Mouse (Mus musculus) skeletal muscle tissue, postnatal 0 days (tissue): ENCODE data around the gene Olfr1016. TPM values are rescaled to one million over a fixed set of nuclear protein-coding genes. Genes with fewer than 3 reads are reported as not detected.

Experiments
- polyA plus RNA-seq: library from polyadenylated mRNA; unstranded; fragments of >200 nt; fragmentation: Nextera tagmentation; extraction: Ambion mirVana; gene quantifications from 2 replicates; pipeline ENCODE4 v1.2.1, GENCODE M21; 2015

Gene Olfr1016
- polyA plus RNA-seq: not detected in 2 replicates

DNA sequence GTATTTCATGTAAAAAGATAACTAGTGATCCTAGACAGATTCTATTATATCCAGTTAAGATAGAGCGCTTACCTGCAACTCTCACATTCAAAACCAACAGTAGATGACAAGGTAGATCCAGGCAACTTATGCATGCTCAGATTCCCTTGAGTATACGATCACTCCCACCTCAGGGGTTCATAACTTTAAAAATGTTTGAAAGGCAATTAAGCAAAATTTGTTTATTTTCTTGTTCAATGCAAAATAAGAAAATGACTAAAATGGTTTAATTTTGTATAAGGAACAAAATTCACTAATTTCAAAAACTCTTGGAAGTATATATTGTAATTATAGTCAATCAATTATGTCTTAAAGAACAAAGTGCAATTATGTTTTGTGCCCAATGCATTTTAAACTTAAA lies at the start of gene Olfr1016:
Gene Olfr1016 (minus strand): TSS at position 101 of the 400 bp plus-strand sequence.

DNA sequence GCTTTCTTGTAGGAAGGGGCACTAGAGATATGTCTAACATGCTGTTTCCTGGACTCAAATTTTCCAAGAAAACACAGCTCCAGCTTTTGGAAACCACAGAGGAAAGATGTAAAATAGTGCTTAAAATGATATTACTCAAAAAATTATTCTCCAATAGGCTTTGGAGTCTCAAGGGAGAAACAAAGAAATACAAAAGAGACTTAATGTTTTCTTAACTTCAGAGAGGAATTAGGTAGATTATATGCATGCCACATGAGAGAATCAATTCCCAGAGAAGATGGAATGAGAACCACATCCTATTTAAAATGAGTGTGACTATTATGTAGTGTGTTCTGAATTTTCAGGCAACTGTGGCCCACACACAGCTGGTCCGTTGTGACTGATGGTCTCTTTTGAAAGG lies 44.4 kb upstream of the Olfr1016 start, which contains the start of gene Olfr1020:
Gene Olfr1020 (plus strand): TSS at position 301 of the 400 bp plus-strand sequence.

DNA sequence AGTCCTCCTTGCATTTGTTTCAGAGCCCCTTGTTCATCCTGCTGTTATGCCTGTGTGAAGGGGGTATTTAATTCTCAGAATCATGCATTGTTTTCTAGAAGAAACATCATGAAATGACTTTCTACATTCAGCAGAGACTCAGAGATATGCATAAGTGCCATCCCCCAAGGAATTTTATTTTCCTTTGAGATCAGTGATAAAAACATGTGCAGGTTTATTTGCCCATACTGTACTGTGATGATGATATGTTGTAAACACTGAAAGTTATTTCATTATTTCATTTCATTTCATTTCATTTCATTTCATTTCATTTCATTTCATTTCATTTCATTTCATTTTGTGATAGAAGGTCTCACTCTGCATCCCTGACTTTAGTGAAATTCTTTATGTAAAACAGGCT lies 43.0 kb upstream of the Olfr1016 start, which contains the start of gene Olfr1019:
Gene Olfr1019 (minus strand): TSS at position 101 of the 400 bp plus-strand sequence.

DNA sequence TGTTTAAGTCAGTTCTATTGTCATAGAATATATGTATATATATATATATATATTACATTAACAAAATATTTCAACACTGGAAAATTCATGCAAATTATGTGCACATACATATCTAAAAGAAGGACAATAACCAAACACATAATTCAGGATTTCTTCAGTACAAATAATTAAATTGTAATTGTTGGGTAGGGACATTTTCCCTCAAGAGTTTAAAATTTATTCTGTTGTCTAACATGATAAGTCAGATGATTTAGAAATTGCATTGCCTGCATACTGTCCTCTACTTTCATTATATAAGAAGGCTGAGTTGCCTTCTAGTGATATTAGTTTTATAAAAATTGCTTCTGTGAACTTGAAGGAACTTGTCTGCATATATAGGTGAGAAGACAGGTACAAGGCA lies 15.8 kb upstream of the Olfr1016 start, which contains the start of gene Olfr1018:
Gene Olfr1018 (plus strand): TSS at position 301 of the 400 bp plus-strand sequence.

DNA sequence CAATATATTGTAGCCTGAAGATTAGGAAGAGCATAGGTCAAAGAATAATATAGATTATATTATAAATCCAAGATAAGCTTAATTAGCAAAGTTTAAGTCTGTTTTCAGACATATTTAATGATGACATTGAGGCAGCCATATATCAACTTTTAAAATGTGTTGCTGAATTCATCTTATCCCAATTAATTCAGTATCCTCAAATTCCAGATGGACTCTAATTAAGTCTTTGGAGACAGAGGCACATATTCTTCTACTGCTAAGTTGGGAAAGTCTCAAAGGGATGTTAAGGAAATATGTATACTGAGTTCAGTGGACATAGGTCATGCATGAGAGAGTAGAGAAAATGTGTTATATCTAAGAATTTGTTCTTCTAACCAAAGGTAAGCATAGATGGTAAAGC lies 20.6 kb downstream of the Olfr1016 start, which contains the start of gene Olfr1015:
Gene Olfr1015 (plus strand): TSS at position 301 of the 400 bp plus-strand sequence.

DNA sequence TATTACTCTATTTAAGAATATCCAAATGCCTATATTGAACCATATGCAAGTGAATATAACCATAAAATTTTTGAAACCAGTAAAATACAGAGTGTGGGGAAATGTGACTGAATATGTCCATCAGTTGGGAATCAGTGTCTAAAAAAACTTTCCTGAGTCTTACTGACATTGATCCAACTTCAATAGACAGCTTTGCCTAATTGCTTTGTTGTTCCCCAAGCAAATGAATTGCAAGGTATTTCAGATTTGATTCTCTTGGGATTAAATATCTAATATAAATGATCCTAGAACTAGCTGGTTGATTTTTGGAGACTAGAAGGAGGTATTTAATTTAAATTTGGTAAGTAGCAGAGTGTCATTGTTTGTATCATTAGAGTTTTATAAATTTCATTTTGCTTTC lies 29.9 kb downstream of the Olfr1016 start, which contains the start of gene Olfr1014:
Gene Olfr1014 (plus strand): TSS at position 301 of the 400 bp plus-strand sequence.

DNA sequence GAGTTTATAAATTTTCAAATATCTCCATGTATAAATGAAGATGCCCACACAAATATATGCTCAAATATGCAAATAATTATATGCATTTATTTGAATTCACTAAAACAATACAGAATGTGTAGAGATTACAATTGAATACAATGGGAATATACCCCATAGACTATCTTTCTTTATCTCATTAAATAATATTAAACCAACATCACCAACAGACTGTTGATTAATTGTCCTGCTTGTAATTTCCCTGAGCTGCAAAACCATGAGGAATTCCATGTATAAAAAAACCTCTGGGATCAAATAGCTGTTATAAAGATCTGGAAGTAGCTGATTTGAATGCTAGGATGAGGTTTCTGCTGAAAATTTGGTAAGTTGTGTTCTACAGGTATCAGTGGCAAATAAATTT lies 35.5 kb downstream of the Olfr1016 start, which contains the start of gene Olfr1013:
Gene Olfr1013 (plus strand): TSS at position 301 of the 400 bp plus-strand sequence.

DNA sequence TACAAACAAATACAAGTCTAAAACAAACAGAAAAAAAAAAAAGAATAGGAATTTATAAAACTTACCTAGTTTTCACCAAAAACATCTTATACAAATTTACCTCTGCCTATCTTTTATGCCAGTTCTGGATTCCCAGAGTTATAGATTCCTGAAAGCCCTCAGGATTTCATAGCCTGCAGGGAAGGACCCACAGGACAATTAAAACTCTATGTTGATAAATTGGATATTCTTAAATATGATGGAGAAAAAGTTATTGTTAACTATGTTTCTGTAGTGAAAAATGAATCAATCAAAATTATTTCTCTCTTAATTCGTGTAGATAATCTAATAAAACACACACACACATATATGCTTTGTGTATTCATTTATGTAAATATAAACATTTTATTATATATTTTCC lies 39.7 kb downstream of the Olfr1016 start, which contains the start of gene Olfr1012:
Gene Olfr1012 (minus strand): TSS at position 101 of the 400 bp plus-strand sequence.

Other genes starting within 250 kb of the Olfr1016 start
- not detected in 2 replicates for gene Olfr996, start 223.3 kb downstream of the Olfr1016 start, polyA plus RNA-seq
- not detected in 2 replicates for gene Olfr998, start 213.6 kb downstream of the Olfr1016 start, polyA plus RNA-seq
- gene Olfr1000, start 190.6 kb downstream of the Olfr1016 start, polyA plus RNA-seq: not detected in 2 replicates
- gene Olfr1002, start 151.8 kb downstream of the Olfr1016 start, polyA plus RNA-seq: not detected in 2 replicates
- not detected in 2 replicates for gene Olfr154, start 138.1 kb downstream of the Olfr1016 start, polyA plus RNA-seq
- gene Olfr1006, start 123.8 kb downstream of the Olfr1016 start, polyA plus RNA-seq: not detected in 2 replicates
- gene Olfr1008, start 113.1 kb downstream of the Olfr1016 start, polyA plus RNA-seq: not detected in 2 replicates
- not detected in 2 replicates for gene Olfr1009, start 87.1 kb downstream of the Olfr1016 start, polyA plus RNA-seq
- gene Olfr1012, start 39.8 kb downstream of the Olfr1016 start, polyA plus RNA-seq: not detected in 2 replicates
- gene Olfr1013, start 35.4 kb downstream of the Olfr1016 start, polyA plus RNA-seq: not detected in 2 replicates
- gene Olfr1014, start 29.8 kb downstream of the Olfr1016 start, polyA plus RNA-seq: not detected in 2 replicates
- gene Olfr1015, start 20.5 kb downstream of the Olfr1016 start, polyA plus RNA-seq: not detected in 2 replicates
- gene Olfr1018, start 15.9 kb upstream of the Olfr1016 start, polyA plus RNA-seq: not detected in 2 replicates
- not detected in 2 replicates for gene Olfr1019, start 42.9 kb upstream of the Olfr1016 start, polyA plus RNA-seq
- not detected in 2 replicates for gene Olfr1020, start 44.5 kb upstream of the Olfr1016 start, polyA plus RNA-seq
- gene Olfr1022, start 66.0 kb upstream of the Olfr1016 start, polyA plus RNA-seq: not detected in 2 replicates
- not detected in 2 replicates for gene Olfr1023, start 83.1 kb upstream of the Olfr1016 start, polyA plus RNA-seq
- gene Olfr1024, start 102.5 kb upstream of the Olfr1016 start, polyA plus RNA-seq: not detected in 2 replicates
- gene Olfr1025-ps1, start 112.6 kb upstream of the Olfr1016 start, polyA plus RNA-seq: not detected in 2 replicates
- not detected in 2 replicates for gene Olfr1026, start 119.0 kb upstream of the Olfr1016 start, polyA plus RNA-seq
- not detected in 2 replicates for gene Olfr1028, start 147.9 kb upstream of the Olfr1016 start, polyA plus RNA-seq
- not detected in 2 replicates for gene Olfr1029, start 171.4 kb upstream of the Olfr1016 start, polyA plus RNA-seq
- not detected in 2 replicates for gene Olfr1030, start 176.7 kb upstream of the Olfr1016 start, polyA plus RNA-seq
- not detected in 2 replicates for gene Olfr1031, start 187.8 kb upstream of the Olfr1016 start, polyA plus RNA-seq
- not detected in 2 replicates for gene Olfr1032, start 203.0 kb upstream of the Olfr1016 start, polyA plus RNA-seq
- gene Olfr1033, start 218.1 kb upstream of the Olfr1016 start, polyA plus RNA-seq: 0.53 and 2.5 TPM in 2 replicates
- not detected in 2 replicates for gene Olfr1034, start 243.3 kb upstream of the Olfr1016 start, polyA plus RNA-seq